Mouse (Mus musculus): ENCODE data around the gene Cyb5d1.

Cyb5d1 gene

DNA sequence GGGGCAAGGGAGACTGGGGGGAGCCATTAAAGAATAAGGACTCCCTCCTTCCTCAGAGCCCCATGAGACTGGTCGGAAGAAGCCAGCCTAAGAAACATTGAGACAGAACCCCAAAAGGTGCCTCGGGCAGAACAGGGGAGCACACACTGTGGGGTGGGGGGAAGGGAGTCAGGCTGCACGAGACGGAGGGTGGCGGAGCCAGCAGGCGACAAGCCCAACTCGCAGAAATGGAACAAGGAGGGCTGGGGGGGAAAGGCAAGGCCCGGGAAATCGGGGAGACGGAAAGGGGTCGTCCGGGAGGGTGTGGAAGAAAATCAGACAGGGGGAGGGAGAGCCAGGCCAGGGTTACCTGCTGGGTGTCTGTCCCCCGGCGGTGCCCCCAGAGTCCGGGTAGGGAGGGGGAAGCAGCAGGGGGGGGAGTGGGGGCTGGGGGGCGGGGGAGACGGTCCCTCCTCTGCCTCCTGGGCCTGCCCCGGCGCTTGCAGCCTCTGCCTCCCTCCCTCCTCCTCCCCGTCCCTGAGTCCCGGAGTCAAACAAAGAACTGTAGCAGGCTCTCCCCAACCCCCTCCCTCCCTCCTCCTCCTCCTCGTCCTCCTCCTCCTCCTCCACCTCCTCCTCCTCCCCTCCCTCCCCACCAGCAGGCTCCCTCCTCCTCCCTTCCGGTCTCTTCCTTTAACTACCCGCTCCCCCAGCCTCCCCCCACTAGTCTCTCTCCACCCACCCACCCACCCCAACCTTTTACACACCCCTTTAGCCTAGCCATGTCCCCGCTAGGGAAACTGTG is 20.4 kb upstream of the Cyb5d1 start:
- peak; percentile 91 for DNase-seq (ENCODE audit: low spot score)

DNA sequence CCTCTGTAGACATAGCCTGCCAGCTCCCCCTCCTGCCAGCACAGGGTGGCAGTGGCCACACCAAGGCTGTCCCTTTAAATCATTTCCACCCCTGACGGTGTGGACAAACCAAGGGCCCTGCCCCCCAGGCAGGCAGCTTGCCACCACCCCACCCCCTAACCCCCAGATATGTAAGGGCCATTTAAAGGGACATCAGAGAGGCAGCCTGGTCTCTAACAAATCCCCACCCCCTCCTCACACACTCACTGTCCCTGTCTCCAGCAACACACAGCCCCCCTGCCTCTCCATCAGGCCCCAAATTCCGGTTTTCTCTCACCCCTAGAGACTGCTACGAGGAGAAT is 19.9 kb upstream of the Cyb5d1 start:
- peak; percentile 66 for DNase-seq (ENCODE audit: low spot score)

DNA sequence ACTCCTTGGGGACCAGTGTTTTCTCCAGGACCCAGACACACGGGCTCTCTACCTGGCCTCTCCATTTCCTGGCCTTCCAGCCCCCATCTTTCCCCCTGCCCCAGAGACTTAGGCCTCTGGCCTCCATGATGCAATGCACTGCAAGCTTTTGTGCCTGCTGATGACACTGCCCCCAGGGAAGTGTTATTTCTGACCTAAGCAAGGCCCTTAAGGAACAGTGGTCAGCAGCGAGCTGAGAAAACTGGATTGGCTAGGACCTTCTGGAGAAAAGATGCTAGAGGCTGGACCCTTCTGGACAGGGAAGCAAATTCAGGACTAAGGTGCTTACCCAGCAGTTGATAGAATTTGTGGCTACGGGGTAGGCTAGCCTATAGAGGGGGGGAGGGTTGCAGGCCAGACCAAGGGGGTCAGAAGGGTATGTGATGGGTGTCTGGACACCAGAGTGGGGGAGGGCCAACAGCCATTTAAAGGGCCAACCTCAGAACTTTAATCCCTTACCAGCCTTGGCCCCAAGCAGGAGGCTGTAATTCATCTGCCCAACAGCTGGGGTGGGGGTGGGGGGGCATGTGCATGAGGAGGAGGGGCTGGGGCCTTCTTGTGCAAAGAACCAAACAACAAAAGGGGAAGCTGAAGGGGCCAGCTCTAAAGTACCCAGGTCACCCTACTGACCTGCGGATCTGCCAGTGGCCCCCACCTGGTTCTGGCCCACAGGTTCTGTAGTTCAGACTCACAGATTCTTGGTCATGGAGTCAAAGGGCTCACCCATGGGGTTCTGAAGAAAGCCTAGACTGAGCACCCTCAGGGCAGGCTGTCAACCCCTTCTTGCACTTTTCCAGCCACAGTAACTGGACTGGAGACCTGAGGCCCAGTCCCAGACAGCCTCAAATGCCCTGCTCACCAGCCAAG is 19.2 kb upstream of the Cyb5d1 start:
- peak; percentile 66 for DNase-seq (ENCODE audit: low spot score)

DNA sequence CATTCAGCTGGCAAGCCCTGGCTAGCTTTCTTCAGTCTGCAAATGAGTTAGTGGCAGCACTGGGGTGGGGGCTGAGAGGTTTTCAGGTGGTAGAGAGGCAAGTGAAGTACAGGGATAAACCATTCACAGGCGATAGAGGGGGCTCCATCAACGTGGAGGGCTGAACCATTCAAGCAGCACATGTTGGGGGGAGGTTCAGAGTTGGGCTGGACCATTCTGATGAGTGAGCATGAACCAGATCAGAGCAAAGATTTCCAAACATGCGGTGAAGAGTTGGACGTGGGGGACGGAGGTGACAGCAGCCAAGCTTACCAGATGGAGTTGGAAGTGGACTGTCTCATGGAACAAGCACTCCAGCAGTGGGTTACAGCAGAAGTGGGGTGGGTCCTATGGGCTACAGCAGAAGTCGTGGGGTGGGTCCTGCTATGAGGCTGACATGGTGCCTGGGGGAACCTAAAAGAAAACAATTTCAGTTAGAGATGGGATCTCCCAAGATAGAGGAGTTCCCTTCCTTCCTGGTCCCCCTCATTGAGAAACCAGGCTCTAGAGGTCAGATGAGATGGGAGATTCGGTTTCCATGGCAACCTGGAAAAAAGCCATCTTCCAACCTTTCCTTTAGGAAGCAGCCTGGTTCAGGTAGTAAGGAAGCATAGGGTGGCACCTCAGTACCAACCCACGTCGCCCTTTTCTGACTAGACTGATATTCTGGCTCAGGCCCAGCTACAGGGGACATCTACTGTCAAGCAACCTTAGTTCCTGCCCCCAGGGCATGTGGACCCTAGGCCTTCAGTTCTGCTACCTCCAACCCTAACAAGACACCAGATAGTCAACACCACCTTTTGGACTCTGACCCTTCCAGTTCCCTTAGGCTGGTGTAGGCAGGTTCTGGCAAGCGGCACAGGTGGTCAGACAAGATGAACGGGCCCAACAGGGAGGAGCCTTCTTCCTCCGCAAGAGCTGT is 18.1 kb upstream of the Cyb5d1 start, which contains the start of gene Kdm6b:
Gene Kdm6b, minus strand, starts transcription at position 455 of the 961 bp plus-strand sequence.
- peak; percentile 84 for DNase-seq (ENCODE audit: low spot score)

DNA sequence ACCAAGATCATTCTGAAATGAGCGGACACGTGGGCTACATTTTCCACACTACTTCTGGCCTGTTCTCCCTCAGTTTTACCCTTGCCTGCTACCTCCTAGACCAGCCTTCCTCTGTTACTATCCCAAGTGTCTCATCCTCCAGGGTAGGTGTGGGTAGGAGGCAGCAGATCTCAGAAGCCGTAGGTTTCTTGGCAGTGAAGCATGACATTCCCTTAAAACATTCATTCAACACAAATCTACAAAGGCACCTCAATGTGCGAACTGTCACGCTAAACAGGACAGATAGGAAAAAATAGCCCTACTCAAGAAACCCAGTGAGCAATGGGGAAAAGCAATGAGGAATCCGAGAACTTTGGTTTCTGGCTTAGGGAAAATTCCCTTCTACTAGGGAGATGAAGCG is 17.1 kb upstream of the Cyb5d1 start:
- no peak for DNase-seq (ENCODE audit: low spot score)

DNA sequence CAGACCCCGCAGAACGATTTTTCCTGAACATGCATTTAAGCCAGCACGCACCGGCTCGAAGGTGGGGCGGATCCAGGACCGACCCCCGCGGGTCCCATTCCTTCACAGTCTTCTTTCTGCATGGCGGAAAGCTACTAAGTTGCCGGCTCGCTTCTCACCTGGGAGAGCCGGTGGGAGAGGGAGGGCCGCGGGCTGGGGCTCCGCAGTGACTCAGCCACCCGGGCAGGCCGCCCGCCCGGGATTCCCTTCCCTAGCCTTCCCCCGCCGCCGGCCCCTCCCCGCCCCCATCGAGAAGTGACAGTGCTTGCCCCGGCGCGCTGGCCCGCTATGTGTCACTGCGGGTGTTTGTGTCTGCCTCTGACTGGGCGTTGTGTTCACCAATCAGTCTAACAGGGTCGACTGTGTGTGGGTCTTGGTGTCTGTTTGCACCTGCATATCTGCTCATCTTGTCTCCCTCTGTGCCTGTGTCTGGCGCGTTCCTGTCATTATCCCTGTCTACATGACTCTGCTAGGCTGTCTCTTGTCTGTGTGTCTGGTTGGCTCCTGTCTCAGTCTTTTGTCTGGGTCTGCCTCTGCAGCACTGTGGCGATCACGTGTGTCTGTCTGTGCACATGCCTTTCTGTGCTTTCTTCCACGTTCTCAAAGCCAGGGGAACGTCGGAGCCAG is 16.2 kb upstream of the Cyb5d1 start:
- peak; percentile 82 for DNase-seq (ENCODE audit: low spot score)

DNA sequence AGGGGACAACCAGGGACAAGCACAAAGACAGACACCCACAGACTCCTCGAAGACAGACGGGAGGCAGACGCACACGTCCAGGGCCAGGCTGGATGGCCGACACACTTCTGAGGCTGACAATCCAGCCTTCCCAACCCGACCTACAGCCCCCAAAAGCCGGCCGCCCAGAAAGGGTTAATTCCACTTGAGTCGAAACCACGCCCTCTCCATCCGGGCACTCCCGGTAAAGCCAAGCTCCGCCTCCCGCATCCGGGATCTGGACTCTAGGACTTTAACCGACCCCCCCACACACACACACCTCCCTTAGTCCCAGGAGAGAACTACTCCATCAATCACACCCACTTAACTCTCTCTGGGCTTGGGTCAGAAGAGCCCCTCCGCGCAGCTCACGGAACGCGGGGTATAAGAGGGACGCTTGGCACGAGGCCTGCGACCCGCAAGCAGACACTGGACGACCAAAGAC is 15.7 kb upstream of the Cyb5d1 start:
- peak; percentile 96 for DNase-seq (ENCODE audit: low spot score)

DNA sequence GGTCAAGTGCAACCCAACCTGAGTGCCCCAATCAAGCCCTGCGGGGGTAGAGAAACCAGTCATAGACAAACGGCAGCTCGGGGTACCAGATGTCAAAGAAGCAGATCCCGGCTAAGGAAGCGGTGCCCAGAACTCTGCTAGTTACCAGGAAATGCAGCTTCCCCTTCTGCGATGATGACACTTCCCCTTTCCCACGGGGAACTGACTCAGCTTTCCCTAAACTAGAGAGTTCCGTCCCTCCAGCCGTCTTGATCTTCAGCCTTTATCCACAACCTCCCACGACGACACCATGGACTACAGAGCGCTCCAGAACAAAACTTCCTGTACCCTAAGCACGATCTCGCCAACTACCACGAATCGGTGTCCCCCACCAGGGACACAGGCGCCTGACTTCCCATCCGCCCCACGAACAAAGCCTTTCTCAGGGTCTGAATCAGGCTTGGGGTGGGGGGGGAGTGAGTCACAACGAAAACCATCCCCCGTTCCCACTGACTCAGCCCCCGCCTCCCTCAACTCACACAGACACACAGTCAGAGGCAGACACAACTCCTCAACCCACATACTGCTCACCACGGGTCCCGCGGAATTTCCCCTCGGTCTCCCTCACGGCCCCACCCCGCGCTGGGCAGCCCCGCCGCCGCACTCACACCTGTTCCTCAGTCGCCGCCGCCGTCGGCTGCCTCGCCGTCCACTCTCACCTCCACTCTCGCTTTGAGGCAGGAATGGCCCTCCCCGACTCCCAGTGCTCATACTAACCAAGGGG is 15.1 kb upstream of the Cyb5d1 start:
- DNase-seq (ENCODE audit: low spot score), result no peak

DNA sequence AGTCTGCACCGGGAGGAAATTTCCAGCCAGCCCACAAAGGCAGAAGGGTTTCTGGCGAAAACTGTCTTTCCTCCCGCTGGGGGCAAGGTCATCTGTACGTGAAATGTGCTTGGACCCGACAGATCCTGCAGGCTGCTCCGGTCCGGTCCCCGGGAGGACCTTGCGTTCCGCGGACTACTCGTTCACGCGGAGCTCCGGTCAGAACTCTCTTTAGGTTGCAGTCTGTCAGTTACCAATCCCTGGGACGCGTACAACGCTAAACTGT is 14.5 kb upstream of the Cyb5d1 start:
- no peak for DNase-seq (ENCODE audit: low spot score)

DNA sequence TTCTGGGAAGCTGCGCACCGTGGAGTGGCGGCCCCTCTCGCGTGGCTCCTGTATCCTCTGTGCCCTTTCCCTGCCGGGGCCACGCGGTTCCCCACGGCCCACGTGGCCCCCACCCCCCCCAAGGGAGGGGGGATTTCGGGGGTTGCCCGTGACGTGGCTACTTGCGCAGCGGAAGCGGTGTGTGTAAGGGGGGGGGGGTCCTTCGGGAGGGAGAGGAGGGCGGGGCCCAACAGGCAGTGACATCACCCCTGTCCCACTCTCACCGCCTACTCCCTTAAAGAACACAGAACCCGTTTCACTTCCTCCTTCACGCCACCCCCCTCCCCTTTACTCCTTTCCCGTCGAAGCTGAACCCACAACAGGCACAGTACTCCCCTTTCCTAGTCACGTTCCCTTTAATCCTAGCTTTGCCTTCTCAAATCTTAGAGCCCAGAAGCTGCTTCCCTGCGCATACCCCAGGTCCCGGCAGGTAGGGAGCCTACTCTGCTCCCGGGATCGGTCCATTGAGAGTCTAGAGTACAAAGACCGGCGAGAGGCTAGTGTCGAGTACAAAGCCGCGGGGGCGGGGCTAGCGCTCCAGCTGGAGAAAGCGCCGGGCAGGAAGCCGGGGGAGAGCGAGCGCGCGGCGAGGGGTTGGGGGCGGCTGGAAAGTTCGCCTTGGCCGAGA is 14.1 kb upstream of the Cyb5d1 start:
- DNase-seq (ENCODE audit: low spot score), result peak; percentile 94

DNA sequence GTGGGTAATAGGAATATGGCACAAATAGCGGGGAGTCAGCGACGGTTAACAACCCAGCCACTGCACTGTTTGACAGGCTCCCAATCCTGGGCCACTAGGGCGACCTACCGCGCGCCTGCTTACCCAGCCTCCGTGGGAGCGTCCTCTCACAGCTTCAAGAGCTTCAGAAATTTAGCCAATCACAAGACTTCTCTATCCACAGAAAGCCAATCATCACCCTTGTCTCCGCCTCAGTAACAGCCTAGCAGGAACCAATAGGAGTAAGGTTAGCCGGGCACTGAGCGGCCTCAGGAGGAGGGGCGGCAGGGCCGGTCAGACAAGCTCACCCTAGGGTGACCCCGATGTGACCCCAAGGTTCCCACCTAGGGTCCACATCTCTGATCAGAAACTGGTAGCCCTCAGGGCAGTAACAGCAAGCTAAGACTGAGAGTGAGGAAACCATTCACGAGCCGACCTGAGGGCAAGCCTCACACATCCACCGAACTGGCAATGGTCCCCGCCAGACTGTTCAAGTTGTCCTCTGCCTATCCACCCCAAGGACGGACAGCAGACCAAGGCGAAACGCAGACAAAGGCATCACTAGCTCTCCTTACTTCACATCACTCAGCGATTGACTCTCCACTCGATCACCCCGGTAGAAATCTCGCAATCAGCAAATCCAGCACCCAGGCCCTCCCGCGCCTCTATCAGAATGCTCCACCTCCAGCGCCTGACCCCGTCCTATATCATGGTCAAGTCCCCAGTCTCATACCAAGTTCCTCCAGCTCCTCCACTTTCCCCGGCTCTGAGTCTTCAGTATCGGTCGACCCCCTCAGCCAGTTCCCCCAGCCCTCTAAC is 13.3 kb upstream of the Cyb5d1 start:
- peak; percentile 91 for DNase-seq (ENCODE audit: low spot score)

DNA sequence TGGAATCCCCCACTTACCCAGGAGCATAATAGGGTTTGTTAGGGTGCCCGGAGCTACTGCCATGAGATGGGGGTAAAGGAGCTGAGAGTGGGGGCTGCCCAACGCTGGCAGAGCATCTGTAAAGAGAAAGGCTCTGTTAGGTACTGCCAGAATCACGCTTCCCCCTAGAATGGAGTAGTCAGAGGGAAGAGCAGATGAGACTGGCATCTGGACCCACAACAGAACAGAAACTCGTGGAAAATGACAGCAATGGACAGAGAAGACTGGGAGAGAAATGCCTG is 12.2 kb upstream of the Cyb5d1 start:
- DNase-seq (ENCODE audit: low spot score), result no peak

DNA sequence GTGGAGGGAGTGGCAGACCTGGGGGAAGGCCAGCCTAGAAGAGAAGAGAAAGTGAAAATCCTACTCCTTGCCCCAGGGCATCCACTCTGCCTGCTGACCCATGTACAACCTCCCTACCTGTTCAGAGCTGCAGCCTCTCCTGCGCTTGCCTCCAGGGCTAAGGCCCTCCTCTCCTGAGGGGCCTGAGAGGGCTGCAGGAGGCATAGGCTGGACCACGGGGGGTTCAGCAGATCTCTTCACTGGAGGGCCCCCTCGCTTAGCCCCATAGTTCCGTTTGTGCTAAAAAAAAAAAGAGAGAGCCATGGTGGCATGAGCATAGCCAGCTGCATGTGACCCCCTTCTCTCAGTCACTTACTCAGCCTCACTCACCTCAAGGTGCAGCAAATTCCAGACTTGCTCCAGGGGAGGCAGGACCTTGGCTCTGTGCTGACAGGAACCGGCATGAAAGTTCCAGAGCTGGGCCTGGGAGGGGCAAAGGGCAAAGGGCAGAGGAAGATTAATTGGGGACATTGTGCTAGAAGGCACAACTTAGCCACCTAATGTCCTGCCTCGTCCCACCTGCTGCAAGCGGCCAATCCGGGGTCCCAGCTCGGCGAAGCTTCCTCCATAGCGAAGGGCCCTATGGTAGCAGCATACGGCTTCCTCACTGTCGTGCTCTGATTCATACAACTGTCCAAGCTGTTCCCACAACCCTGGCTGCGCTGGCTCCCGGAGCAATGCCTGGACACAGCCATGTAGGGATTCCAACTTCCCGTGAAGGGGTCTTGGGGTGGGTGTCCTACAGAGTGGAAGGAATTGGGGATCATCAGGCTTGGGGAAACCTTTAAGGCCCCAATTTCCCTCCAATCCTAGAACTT is 11.7 kb upstream of the Cyb5d1 start:
- peak; percentile 67 for DNase-seq (ENCODE audit: low spot score)

DNA sequence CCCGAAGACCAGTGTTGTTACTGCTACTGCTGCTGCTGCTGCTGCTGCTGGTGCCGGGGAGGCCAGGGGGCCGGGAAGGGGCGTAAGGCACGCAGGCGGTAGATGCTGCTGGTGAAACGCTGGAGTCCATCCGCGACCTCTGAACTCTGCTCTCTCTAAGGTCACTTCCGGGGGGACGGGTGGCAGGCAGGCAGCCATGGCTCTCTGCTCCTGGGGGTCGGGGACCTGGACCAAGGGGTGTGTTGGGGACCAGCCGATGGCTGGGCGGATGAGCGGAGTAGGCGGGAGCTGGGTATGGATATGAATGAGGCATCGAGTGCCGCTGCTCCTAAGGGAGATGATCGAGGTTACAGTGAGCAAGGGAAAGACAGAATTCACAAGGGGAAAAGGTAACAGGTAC is 10.9 kb upstream of the Cyb5d1 start:
- no peak for DNase-seq (ENCODE audit: low spot score)

DNA sequence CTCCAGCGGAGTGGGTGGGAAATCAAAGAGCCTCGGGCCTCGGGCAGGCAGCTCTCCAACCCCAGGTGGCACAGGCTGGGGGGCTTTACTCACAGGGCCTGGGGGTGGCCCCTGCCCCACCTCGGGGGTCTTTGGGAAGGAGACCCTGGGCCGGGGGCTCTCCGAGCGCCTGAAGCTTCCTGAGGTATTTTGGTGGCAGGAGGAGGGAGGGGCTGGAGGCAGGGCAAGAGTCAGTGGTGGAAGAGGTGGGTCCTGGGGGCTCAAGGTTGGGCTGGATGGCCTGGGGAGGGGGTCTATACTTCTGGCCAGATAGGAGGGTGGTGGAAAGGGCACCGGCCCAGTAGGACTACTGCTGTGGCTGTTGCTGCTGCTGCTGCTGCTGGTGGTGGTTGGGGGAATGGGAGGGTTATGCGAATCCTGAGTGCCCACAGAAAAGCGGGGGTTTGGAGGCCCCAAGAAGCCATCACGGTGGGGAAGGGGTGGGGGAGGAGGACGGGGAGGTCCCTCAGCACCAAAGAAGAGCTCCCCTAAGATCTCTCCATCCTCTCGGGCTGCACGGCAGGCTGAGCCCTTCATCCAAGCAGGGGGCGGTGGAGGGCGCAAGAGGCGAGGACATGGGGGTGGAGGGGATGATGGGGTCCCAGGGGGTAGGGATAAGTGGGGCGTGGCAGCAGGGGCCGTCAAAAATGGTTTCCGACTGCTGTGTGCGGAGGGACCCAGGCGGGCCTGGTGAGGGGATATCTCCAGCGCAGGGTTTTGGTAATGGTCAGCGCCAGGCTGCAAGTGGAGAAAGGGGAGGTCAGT is 10.2 kb upstream of the Cyb5d1 start:
- DNase-seq (ENCODE audit: low spot score), result no peak

DNA sequence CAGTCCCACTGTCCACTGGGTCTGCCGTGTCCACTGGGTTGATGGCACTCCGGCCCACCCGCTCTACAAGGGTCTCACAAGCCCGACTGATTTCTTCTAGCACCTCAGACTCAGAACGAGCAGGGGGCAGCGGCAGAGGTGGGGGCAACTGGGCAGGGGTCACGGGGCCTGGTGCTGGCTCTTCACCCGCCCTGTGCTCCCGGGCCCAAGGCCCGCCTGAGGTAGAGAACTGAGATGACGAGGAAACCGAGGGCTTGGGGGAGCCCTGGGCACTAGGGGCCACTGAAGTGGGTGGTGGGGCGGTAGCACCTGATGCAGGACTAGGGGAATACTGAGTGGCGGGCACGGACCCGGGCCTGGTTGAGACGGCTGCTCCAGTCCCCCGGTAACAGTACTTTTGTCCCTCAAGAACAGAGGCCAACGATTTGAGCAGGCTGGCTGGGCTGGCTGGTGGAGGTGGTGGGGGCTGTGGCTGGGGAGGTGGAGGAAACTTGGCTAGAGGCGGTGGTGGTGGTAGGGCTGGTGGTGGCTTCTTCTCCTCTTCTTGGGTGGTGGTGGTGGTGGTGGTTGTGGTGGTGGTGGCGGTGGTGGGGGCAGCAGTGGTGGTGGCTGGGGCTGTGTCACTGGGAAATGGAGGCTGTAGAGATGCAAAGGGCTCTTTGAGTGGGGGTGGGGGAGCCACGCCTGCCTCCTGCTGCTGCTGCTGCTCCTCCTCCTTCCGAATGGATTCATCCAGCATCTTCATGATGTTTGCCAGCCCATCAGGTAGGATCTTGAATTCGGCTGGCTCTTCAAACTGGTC is 9.4 kb upstream of the Cyb5d1 start:
- no peak for DNase-seq (ENCODE audit: low spot score)
